Mouse (Mus musculus): ENCODE results near the gene Dnaja4.
A peak's percentile ranks its signal among the peaks of the same experiment; 100 is the strongest.

Gene Dnaja4

DNA sequence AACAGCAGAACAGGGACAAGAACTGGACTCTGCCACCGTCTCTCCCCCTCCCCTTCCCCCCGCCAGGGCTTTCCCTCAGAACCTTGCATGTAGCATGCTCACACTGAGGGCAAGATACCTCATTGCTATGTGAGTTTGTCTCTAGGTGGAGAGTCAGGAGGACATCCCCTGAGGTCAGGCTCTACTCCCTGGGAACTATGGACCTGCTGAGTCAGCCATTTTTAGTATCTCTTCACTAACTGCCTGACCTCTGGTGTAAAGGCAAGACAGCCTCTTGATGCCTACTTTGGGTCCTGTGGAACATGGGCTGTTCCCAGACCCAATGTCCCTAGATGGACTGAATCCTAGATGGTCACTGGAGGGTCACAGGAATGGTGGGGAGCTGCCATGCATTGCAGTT lies 53.0 kb downstream of the Dnaja4 start:
- DNase-seq (ENCODE audit: low read depth, low spot score) = no peak

DNA sequence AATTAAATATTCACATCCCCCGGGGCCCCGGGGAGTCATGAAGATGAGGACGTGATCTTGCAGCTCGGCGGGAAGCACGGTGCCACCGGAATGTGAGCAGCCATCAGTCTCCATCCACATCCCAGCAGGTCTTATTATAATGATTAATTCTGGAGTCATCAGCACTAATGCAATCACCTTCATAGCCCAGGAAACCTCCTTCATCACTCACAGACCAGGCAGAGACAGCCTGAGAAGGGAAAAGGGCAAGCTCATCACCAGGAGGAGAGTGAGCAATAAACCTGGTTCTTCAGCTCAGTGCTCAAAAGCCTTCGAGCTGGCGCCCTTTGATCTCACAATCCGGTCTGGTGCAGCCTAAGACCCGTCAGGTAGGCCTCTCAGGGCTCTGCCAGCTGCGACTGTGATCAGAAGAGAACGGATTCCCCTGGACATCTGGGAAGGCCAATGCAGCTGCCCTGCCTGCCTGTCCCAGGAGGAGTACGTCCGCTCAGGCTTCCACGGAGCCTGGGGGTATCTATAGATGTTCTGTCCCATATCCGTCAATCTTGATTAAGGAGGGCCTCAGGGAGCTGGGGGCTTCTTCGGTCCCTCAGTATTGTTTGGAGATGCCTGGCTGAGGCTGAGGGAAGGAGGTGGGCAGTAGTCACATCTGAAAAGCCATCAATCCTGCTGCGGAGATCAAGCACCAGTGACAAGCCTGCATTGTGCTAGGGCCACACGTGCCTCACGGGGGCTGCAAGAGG lies 53.7 kb downstream of the Dnaja4 start:
- DNase-seq (ENCODE audit: low read depth, low spot score) = peak; percentile 18

DNA sequence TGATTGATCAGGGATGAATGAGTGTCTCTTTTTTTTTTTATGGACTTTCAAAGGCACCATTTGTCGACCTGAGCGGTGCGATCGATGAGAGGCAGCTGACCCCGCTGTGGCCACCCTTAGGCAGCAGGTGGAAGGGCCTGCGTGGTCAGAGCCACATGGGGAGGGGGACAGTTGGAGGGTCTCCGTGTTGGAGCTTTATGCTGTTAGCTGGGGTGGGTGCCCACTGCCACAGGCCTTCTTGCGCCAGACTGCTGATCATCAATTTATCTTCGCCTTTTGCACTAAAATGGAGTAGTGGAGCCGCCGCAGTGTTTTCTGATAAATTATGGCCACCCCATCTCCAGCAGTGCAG lies 54.2 kb downstream of the Dnaja4 start:
- DNase-seq (ENCODE audit: low read depth, low spot score) = no peak

DNA sequence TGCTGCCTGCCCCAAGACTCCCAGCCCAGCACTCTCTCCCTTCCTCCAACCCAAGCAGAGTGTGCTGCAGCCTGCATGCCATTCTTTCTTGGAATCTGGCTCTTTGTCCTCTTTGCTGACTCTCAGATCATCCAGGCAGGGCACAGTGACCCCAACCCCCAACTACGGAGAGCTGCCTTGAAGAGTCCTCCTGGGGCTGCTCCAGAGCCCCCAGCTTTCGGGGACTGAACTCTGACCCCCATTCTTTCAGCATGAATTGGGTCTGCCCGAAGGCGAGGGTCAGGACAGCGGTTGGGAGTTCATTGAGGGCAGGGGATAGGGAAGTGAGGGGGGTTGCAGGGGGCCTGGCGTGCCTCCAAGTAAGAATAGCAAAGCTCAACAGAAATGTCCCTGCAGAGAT lies 60.9 kb downstream of the Dnaja4 start:
- no peak for DNase-seq (ENCODE audit: low read depth, low spot score)

DNA sequence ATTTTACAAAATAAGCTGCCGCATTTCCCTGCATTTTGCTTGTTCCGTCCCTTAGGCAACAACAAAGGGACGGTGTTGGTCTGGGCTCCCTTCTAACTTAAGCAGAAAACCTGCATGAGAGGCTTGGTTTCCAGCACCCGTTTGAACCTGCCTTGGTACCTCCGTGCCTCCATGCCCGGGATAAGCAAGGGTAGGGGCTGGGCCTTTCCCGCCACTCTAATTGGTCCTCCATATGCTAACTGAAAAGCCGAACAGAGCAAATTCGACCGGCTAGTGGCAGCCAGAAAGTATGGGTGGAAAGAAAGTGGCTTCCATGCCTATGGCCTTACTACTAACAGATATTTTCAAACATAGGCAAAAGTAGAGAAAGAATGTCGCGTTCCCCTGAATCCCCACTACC lies 65.4 kb downstream of the Dnaja4 start:
- peak; percentile 29 for DNase-seq (ENCODE audit: low read depth, low spot score)

DNA sequence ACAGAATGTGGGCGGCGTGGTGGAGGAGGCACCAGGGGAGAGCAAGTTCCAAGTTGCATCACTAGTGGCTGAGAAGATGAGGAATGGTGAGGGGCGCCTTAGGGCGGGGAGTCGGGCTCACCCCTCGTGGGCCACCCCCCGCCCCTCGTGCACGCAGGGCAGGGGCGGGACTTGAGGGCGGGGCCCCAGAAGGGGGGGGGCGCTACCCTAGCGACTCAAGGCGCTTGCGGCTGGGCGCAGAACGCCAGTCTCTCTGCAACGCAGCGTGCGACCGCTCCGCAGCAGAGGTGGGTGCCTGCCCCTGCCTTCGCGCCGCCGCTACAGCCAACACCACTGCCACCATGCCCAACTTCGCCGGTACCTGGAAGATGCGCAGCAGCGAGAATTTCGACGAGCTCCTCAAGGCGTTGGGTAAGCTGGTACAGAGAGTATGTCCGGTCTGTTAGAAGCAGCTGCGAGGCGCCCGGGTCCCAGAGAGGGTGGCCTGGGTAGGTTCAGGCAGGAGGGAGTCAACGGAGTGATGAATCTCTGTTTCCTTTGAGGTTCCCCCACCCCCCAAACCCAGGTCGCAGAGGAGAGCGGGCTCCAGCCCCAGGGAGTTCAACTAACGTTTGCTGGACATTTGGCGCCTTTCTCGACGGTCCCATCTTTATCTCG lies 66.0 kb downstream of the Dnaja4 start, which contains the start of gene Crabp1:
Crabp1 (plus strand) TSS at position 188 of the 657 bp plus-strand sequence.
- peak; percentile 79 for DNase-seq (ENCODE audit: low read depth, low spot score)

DNA sequence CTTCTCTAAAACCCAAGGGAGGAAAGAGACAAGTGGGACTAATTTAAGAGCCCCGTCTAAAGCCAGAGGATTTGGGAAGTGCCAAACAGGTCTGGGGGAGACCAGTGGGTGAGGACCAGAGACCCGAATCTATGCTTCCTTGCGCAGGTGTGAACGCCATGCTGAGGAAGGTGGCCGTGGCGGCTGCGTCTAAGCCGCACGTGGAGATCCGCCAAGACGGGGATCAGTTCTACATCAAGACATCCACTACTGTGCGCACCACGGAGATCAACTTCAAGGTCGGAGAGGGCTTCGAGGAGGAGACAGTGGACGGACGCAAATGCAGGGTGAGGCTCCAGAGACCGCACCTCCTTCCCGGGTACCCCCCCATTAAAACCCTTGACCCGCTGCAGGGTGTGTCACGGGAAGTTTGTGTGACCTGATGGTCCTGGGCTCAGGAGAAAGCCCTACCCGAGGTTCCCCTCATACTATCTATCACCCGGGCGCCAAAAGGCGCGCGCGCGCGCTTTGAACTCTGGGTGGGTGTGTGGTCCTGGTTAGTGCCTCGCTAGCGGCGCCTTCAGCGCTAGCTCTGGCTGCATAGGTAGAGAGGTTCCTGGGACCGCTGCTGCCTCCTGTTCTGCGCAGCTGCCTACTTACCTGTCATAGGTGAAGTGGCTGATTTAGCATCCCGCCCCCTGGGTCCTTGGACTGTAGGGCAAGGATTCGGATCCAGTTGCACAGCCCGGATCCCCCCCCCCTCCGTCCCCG lies 66.8 kb downstream of the Dnaja4 start:
- peak; percentile 77 for DNase-seq (ENCODE audit: low read depth, low spot score)
